Mouse (Mus musculus) hindbrain, embryonic 16.5 days (tissue): ENCODE data around the gene Hoxc5. TPM values are rescaled to one million over a fixed set of nuclear protein-coding genes. Genes with fewer than 3 reads are reported as not detected.

ENCODE experiments used
- ATAC-seq: fragments of 200-750 bp; cut with Nextera tagmentation; 2 replicates; pipeline ENCODE4 v1.8.0; 2017; ENCODE audit warnings: moderate TSS enrichment, moderate library complexity
- H3K27ac ChIP-seq: fragments of 300-500 bp; sonication (generic); 2 replicates; pipeline ENCODE4 v1.5.1; 2014; ENCODE audit warnings: low read depth, mild to moderate bottlenecking, control low read depth, low read length, moderate library complexity
- H3K27me3 ChIP-seq: fragments of 300-500 bp; sonication (generic); replicated peaks from 2 replicates; pipeline ENCODE4 v1.6.1; 2014; ENCODE audit warnings: low read length; ENCODE audit not compliant: control insufficient read depth, insufficient read depth
- H3K36me3 ChIP-seq: fragments of 300-500 bp; sonication (generic); 2 replicates; pipeline ENCODE4 v1.6.1; 2014; ENCODE audit warnings: mild to moderate bottlenecking, low read length, moderate library complexity, mixed read lengths; ENCODE audit not compliant: control insufficient read depth, insufficient read depth
- H3K4me1 ChIP-seq: fragments of 300-500 bp; sonication (generic); 2 replicates; pipeline ENCODE4 v1.6.1; 2014; ENCODE audit warnings: low read depth, low read length; ENCODE audit not compliant: control insufficient read depth, insufficient read depth
- H3K4me2 ChIP-seq: fragments of 300-500 bp; sonication (generic); 2 replicates; pipeline ENCODE4 v1.6.1; 2014; ENCODE audit warnings: mild to moderate bottlenecking, low read length, control low read depth, moderate library complexity
- H3K4me3 ChIP-seq: fragments of 300-500 bp; sonication (generic); 2 replicates; pipeline ENCODE4 v1.5.1; 2014; ENCODE audit warnings: mild to moderate bottlenecking, low read length, control low read depth, moderate library complexity
- H3K9ac ChIP-seq: fragments of 300-500 bp; sonication (generic); 2 replicates; pipeline ENCODE4 v1.6.1; 2014; ENCODE audit warnings: low read depth, mild to moderate bottlenecking, control low read depth, low read length, moderate library complexity
- H3K9me3 ChIP-seq: fragments of 300-500 bp; sonication (generic); 2 replicates; pipeline ENCODE4 v1.6.1; 2014; ENCODE audit warnings: mild to moderate bottlenecking, low read length, moderate library complexity; ENCODE audit not compliant: control insufficient read depth
- WGBS: fragments of 180-500 bp; shearing (Covaris S2); extraction: QIAGEN DNeasy Blood & Tissue Kit; methylation state at CpG from one replicate; pipeline ENCODE4 v1.1.7; 2014; 5-methylcytosine and 5-hydroxymethylcytosine counted together
- polyA plus RNA-seq: library from polyadenylated mRNA; unstranded; fragments of >200 nt; fragmentation: Nextera tagmentation; extraction: Ambion mirVana; gene quantifications from 2 replicates; pipeline ENCODE4 v1.2.1, GENCODE M21; 2015

Gene Hoxc5
- polyA plus RNA-seq, 1 experiment from 2014 or later: 19.1 TPM

- ATAC-seq: no peak
- H3K36me3 ChIP-seq: no peaks in the 10 kb centered on the region
- no peak overlapping the region for H3K4me2 ChIP-seq
- H3K4me1 ChIP-seq: no peaks in the 10 kb centered on the region
- no peak overlapping the region for H3K9ac ChIP-seq
- no peaks in the 10 kb centered on the region for H3K9me3 ChIP-seq
- H3K27ac ChIP-seq: no peak overlapping the region
- no peak overlapping the region for H3K4me3 ChIP-seq
- peaks cover 29% of the 10 kb centered on the region for H3K27me3 ChIP-seq
Measured at GRCm38 (mm10) chr15:103053210-103053609, 86.0 kb downstream of the Hoxc5 start.

GRCm38 (mm10) chr15:103056396-103056795 lies 89.2 kb downstream of the Hoxc5 start:
- no peaks in the 10 kb centered on the region for H3K9me3 ChIP-seq
- no peak overlapping the region for H3K4me3 ChIP-seq
- 29% methylated on average over 2 of the region's 2 CpGs for WGBS
- H3K36me3 ChIP-seq: no peaks in the 10 kb centered on the region
- H3K27me3 ChIP-seq: peaks cover 32% of the 10 kb centered on the region
- peak overlapping the region; percentile 37 for H3K4me2 ChIP-seq
- peak overlapping the region; percentile 14 for H3K27ac ChIP-seq
- ATAC-seq: no peak
- H3K4me1 ChIP-seq: peaks cover 4% of the 10 kb centered on the region; the same call in 1 of the 2 replicates
- no peak overlapping the region for H3K9ac ChIP-seq

- ATAC-seq: no peak
- H3K9me3 ChIP-seq: no peaks in the 10 kb centered on the region
- peak overlapping the region; percentile 68 for H3K27ac ChIP-seq
- peaks cover 4% of the 10 kb centered on the region; the same call in 1 of the 2 replicates for H3K4me1 ChIP-seq
- H3K9ac ChIP-seq: peak overlapping the region; percentile 52
- H3K4me2 ChIP-seq: peak overlapping the region; percentile 45
- 6% methylated on average over 12 of the region's 12 CpGs for WGBS
- H3K27me3 ChIP-seq: peaks cover 45% of the 10 kb centered on the region
- H3K36me3 ChIP-seq: no peaks in the 10 kb centered on the region
- H3K4me3 ChIP-seq: peak overlapping the region; percentile 29
Measured at GRCm38 (mm10) chr15:103058715-103059114, 91.5 kb downstream of the Hoxc5 start.

- peak overlapping the region; percentile 45 for H3K4me2 ChIP-seq
- H3K27me3 ChIP-seq: peaks cover 51% of the 10 kb centered on the region
- H3K36me3 ChIP-seq: no peaks in the 10 kb centered on the region
- peak overlapping the region; percentile 76 for H3K27ac ChIP-seq
- no peaks in the 10 kb centered on the region for H3K9me3 ChIP-seq
- 7% methylated on average over 21 of the region's 21 CpGs for WGBS
- H3K4me1 ChIP-seq: peaks cover 4% of the 10 kb centered on the region; the same call in 1 of the 2 replicates
- peak overlapping the region; percentile 24; the same call in 1 of the 2 replicates for H3K9ac ChIP-seq
- no peak for ATAC-seq
- H3K4me3 ChIP-seq: peak overlapping the region; percentile 29
Measured at GRCm38 (mm10) chr15:103059393-103059992, 92.2 kb downstream of the Hoxc5 start.

- WGBS: 9% methylated on average over 11 of the region's 11 CpGs
- H3K4me2 ChIP-seq: peak overlapping the region; percentile 45
- H3K27ac ChIP-seq: peak overlapping the region; percentile 76
- H3K27me3 ChIP-seq: peaks cover 53% of the 10 kb centered on the region
- H3K4me3 ChIP-seq: peak overlapping the region; percentile 29
- ATAC-seq: 0 out of 2 replicates have a peak, but pooled peaks have one; percentile 25
- peak overlapping the region; percentile 38; the same call in 1 of the 2 replicates for H3K9ac ChIP-seq
- H3K9me3 ChIP-seq: no peaks in the 10 kb centered on the region
- no peaks in the 10 kb centered on the region for H3K36me3 ChIP-seq
- H3K4me1 ChIP-seq: peaks cover 4% of the 10 kb centered on the region; the same call in 1 of the 2 replicates
Measured at GRCm38 (mm10) chr15:103060021-103060340, 92.7 kb downstream of the Hoxc5 start.

GRCm38 (mm10) chr15:103060341-103061130 lies 93.3 kb downstream of the Hoxc5 start:
- peak overlapping the region; percentile 76 for H3K27ac ChIP-seq
- peaks cover 56% of the 10 kb centered on the region for H3K27me3 ChIP-seq
- H3K4me2 ChIP-seq: peak overlapping the region; percentile 45
- 4% methylated on average over 36 of the region's 36 CpGs for WGBS
- H3K9me3 ChIP-seq: no peaks in the 10 kb centered on the region
- peak; percentile 71 for ATAC-seq
- peak overlapping the region; percentile 45; the same call in 1 of the 2 replicates for H3K9ac ChIP-seq
- H3K36me3 ChIP-seq: no peaks in the 10 kb centered on the region
- peak overlapping the region; percentile 18 for H3K4me3 ChIP-seq
- peaks cover 4% of the 10 kb centered on the region; the same call in 1 of the 2 replicates for H3K4me1 ChIP-seq

DNA sequence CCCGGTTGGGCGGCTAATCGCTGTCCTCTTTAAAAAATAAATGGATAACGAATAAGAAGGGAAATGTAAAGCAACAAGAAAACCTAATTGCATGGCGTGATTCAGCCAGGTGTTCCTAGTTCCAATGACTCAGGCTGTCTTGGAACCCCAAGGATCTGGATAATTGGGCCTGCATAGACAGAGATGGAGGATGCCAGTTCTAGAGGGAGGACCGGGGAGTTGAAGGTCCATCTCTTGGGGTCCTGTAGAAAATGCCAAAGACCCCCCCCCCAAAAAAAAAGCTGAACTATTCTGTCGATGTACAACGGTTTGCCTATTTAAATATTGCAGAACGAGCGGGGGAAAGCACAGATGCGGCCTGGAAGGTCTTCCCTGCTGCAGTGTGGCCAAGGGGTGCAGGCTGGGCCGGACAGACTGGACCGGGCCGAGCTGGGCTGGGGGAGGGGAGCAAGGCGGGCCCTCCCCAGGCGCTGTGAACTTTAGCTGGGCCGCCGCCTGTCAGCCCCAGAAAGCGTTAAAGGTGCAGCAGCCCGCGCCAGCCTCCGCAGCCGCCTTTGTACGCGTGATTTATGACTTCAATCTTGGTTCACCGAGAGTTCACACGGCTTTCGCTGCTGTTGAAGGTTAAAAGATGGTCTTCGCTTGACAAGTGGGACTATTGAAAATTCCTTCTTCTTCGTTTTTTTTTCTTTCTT lies 94.0 kb downstream of the Hoxc5 start:
- Histone ChIP-seq H3K36me3 (no peaks in the 10 kb centered on the region), H3K27ac (peak overlapping the region; percentile 76), H3K4me1 (peaks cover 4% of the 10 kb centered on the region; the same call in 1 of the 2 replicates), H3K4me2 (peak overlapping the region; percentile 45), H3K9ac (peak overlapping the region; percentile 45; the same call in 1 of the 2 replicates), H3K9me3 (no peaks in the 10 kb centered on the region), H3K4me3 (peak overlapping the region; percentile 15; the same call in 1 of the 2 replicates), H3K27me3 (peaks cover 53% of the 10 kb centered on the region)
- 2% methylated on average over 30 of the region's 30 CpGs for WGBS
- no peak for ATAC-seq

DNA sequence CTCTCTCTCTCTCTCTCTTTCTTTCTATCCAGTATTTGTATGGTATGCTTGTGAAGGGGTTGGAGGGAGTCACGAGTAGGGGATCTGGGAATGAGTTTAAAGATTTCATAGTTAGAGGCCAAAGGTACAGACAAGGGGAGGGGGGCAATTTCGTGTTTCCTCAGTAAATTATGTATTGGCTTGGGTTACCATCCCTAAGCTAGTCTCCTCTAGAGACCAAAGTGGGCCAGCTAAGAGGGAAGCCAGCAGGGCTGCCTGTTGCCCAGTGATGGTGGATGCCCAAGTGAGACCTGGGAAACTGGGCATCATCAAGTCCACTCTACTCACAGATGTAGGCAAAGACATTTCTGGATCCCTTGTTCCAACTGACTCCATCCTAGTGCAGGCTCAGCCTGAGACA lies 94.7 kb downstream of the Hoxc5 start:
- Histone ChIP-seq H3K4me2 (no peak overlapping the region), H3K4me3 (no peak overlapping the region), H3K9ac (no peak overlapping the region), H3K27ac (peak overlapping the region; percentile 3; the same call in 1 of the 2 replicates), H3K36me3 (no peaks in the 10 kb centered on the region), H3K9me3 (no peaks in the 10 kb centered on the region), H3K4me1 (peaks cover 4% of the 10 kb centered on the region; the same call in 1 of the 2 replicates), H3K27me3 (peaks cover 46% of the 10 kb centered on the region)
- no peak for ATAC-seq
- WGBS: 6% methylated on average over 2 of the region's 2 CpGs
